Mouse (Mus musculus): ENCODE measurements at regions not wholly inside any gene's neighbourhood (a gene's known extent, or its start where the extent isn't known, plus 50 kb on each side); places are given as distances from the start of the nearest gene placed in this dataset.

GRCm38 (mm10) chr10:99526148-99526547 lies 233.3 kb downstream of the Csl start:
- no peak for DNase-seq (ENCODE audit: low read depth in 2 of 2, low spot score in 2 of 2)

DNA sequence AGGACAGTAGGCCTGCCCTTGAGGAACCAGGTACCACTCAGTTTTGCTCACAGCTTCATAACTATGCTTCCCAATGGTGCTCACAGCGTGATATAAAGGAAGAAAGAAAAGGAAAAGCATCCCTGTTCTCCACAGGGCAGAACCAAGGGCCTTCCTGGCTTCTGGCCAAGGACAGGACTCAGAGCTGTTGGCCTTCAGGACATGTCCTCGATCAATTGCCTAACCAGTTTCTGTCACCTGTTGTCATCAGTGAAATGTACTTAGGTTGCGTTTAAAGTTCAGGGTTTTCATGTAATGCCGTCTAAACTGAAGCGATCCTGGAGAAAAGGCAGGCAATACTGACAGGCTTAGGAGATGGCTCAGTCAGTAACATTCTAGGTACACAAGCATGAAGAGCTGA lies 232.9 kb downstream of the Csl start:
- DNase-seq (ENCODE audit: low read depth in 2 of 2, low spot score in 2 of 2): no peak

DNA sequence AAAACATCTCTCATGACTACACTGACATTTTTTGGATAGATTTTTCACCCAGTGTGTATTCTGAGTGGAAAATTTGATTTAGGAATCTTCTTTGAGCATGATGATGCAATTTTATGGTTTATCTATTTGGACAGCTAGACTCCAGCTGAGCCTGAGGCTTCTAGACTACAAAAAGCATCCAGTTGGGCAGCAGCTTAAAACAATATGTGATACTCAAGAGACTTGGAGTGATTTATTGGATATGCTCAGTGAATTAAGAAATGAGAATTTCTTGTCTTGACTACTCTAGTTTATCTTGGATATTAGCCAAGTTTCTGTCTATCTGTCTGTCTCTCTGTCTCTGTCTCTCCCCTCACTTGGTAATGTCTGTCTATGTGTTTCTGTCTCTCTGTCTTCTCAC lies 228.4 kb downstream of the Csl start:
- DNase-seq (ENCODE audit: low read depth in 2 of 2, low spot score in 2 of 2): no peak

DNA sequence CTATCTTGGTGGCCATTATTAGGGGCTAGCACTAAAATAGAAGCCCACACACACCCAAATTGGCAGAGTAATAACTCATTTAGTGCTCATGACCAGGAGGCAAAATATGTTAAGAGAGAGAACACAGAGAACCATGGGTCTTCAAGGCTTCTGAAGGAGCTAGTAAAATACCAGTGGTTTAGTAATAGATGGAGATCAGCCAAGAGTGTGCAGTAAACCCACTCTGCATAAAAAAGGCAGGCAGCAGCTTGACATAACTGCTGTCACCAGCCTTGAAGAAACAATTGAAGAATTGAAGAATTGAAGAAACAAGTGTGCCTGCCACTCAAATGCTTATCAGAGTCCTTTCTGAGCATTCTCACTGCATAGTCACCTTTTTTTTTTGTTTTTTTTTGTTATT lies 227.9 kb downstream of the Csl start:
- DNase-seq (ENCODE audit: low read depth in 2 of 2, low spot score in 2 of 2): no peak

GRCm38 (mm10) chr10:99531992-99532391 lies 227.5 kb downstream of the Csl start:
- DNase-seq (ENCODE audit: low read depth in 2 of 2, low spot score in 2 of 2): no peak

DNA sequence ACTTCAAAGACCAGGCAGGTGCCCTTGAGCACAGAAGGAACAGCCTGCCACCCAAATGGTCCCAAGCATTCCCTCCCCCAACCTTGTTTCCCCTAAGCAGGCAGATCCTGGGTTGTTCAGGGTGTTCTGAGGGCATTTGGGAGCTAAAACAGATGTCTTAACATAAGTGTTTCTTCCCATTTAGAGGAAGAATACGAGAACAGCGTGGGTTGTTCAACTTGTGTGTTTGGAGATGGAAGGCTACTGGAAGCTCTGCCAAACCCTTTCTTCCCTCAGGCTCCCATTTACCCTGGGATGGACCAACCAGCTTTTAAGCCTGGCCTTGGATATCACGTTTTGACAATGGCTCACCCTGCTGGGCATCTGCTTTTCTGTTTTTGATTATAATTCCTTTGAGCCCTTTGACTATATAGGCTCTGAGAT lies 226.8 kb downstream of the Csl start:
- DNase-seq (ENCODE audit: low read depth in 2 of 2, low spot score in 2 of 2): no peak

DNA sequence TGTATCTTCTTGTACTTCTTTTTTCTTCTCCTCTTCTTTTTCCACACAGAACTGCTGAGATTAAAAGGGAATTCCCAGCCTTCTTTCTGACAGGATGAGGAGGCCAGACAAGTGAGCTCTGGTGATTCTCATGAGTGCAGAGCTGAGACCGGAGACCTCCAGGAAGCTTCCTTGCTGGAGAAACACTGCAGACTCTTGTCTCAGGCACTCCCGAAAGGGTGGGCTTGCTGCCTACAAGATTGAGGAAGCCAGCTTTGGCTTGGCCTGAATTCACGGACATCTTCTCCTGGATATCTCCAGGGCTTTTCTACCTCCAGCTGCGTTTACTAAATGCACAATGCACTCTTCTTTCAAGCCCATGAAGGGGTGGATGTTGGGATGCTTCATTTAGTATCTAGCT lies 226.0 kb downstream of the Csl start:
- no peak for DNase-seq (ENCODE audit: low read depth in 2 of 2, low spot score in 2 of 2)

DNA sequence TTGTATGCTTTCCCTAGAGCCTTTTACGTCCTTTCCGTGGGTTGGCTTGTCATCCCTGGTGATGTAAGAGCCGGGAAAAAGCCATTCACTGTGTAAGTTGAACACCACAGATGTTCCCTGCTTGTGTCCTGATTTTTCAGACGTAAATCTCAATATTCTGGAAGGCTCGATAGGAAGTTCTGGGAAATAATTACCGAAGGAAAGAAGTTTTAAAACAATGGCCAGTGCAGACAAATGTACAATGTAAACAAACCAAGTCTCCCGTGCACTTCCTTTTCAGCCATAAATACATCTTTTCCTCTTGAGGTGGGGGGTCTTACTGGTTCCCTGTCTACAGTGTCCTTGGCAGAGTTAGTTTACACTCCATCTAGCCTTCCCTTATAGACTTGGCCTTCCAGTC lies 225.2 kb downstream of the Csl start:
- DNase-seq (ENCODE audit: low read depth in 2 of 2, low spot score in 2 of 2): no peak

DNA sequence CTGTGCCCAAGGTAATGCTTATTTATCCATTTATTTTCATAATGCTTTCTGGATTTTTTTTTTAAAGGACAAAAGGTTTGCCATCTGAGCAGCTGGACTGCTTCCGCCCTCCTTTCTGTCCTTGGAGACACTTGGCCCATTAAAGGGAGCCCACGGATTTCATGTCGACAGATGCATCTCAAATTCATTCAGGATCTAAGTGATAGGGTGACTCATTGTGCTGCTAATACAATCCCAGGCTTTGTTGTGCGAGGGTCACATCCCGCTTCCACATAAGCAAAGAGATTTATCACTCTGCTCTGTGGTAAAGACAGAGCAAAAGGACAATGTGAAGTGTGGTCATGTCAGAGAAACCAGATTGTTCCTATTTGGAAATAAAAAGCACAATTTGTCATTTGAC lies 220.8 kb downstream of the Csl start:
- DNase-seq (ENCODE audit: low read depth in 2 of 2, low spot score in 2 of 2): no peak

DNA sequence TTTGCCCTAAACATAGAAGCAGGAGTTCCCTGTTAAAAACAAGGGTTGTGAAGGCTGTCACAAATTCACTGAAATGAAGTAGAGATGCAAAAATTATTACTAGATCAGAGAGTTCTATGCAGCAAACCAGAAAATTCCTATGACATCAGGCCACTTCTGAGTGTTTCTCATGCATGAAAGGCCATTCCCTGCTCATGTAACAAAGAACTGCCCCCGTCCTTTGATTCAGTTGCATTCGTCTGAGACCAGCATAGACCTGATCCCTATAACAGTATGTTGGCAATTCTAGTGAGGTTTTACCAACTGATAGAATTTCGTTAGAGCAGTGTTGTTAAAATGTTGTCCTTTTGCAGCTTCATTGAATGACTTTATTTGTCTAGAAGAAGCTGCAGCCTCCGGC lies 207.1 kb downstream of the Csl start:
- DNase-seq (ENCODE audit: low read depth in 2 of 2, low spot score in 2 of 2): no peak

DNA sequence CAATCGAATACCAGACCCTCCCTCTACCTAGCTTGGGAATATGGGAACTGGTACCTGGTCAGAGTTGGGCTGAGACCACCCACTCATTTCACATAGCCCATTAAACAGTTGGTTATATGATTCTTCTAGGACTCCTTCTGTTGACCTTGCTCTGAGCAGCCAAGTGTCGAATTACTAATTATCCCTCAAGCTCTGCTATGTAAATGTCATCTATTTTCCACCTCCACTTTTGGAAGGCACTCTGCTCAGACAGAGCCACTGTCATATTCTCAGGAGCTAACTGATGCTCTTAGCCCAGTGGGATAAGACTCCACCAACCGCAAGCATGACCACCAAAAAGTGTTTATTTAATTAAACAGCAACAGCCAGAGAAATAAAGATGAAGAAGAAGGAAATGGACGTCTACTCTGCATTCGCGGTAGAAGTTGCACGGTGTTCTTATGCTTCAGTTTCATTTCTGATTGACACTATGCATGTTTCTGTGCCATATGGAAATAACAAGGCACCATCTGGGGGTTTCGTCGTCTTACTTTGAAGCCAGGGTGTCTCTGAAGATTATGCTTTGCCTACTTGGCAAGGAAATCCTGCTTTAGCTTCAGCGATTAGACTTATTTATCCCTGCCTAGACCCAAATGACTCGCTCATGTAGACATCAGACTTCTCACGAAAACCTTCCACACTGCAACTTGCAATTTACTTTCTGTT lies 206.5 kb downstream of the Csl start:
- DNase-seq (ENCODE audit: low read depth in 2 of 2, low spot score in 2 of 2): no peak

- no peak for DNase-seq (ENCODE audit: low read depth in 2 of 2, low spot score in 2 of 2)
Measured at GRCm38 (mm10) chr10:99555021-99555420, 204.4 kb downstream of the Csl start.

GRCm38 (mm10) chr10:99555658-99556352 lies 203.7 kb downstream of the Csl start:
- DNase-seq (ENCODE audit: low read depth in 2 of 2, low spot score in 2 of 2): no peak

DNA sequence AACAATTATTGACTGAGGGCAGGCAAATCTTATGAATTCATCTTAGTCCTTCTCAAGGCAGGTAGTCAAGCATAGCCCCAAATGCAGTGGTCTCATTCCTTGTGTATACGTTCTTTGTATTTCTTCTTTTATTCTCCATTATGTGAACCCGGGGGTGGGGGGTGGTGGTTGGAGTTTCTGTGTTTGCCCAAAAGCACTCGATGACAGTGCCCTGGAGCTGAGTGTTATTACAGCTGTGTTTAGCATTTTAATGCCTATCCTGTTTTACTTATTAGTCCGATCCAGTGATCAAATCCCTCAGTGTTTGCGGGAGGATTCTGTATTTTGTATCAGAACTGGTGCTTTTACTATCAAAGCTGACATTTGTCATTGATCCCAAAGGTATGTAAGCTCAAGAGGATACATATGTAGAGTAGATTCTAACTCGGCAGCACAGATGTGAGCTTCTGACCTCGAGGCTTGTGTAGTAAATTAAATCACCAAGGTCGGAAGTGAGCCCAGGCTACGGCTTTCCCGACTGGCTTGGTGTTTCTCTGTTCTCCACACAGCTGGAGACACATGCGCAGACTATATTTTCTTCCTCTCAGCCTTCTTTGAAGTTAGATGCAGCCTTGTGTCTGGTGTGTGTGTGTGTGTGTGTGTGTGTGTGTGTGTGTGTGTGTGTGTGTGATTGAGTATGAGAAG lies 203.0 kb downstream of the Csl start:
- no peak for DNase-seq (ENCODE audit: low read depth in 2 of 2, low spot score in 2 of 2)

- no peak for DNase-seq (ENCODE audit: low read depth in 2 of 2, low spot score in 2 of 2)
Measured at GRCm38 (mm10) chr10:99558656-99559055, 200.8 kb downstream of the Csl start.

DNA sequence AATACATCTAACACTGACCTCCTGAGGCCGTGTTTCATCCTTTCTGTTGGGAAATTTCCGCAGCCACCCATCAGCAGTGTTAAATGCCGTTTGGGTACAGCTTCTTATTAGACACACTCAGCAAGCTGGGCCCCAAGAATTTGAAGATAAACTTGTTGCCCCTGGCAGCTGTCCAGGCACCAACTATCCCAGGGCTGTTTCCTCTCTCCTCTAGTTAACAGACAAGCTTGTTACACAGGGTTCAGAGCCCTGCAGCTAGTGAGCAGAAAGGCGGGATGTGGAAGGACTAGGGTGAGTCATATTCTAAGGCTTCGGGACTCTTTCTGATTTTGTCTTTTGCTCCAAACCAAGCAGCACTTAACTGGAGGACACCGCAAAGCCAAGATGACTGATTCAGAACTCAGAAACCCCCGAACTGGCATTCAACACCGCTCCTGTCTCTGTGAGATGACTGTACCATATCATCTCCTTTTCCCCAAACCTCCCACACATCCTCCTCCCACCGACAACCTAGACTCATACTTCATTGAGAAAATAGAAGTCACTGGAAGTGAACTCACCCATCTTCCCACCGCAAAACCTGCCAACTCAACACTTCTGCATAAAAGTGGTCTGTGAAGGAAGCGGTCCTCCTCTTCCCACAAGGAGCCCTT lies 198.2 kb downstream of the Csl start:
- no peak for DNase-seq (ENCODE audit: low read depth in 2 of 2, low spot score in 2 of 2)

GRCm38 (mm10) chr10:99564605-99565004 lies 194.9 kb downstream of the Csl start:
- DNase-seq (ENCODE audit: low read depth in 2 of 2, low spot score in 2 of 2): no peak

GRCm38 (mm10) chr10:99568424-99568823 lies 191.0 kb downstream of the Csl start:
- DNase-seq (ENCODE audit: low read depth in 2 of 2, low spot score in 2 of 2): no peak

- no peak for DNase-seq (ENCODE audit: low read depth in 2 of 2, low spot score in 2 of 2)
Measured at GRCm38 (mm10) chr10:99570190-99570589, 189.3 kb downstream of the Csl start.

DNA sequence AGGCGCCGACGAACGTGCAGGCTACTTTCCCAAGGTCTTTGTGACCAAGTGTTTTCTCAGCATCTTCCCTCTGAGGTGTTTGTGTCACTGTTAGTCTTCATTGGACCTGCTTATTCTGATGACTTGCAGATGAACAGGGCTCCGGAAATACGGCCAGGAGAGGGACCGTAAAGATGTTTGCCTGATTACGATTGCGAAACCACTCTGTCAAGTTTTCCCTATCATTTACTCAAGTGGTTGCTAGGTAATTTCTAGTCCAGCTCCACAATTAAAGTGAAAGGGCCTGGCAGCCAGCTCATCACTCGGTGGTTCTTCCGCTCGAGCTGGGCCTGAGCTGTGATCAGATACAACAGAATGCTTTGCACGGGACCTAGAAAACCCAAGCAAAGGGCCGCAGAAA lies 185.5 kb downstream of the Csl start:
- DNase-seq (ENCODE audit: low read depth in 2 of 2, low spot score in 2 of 2): no peak

DNA sequence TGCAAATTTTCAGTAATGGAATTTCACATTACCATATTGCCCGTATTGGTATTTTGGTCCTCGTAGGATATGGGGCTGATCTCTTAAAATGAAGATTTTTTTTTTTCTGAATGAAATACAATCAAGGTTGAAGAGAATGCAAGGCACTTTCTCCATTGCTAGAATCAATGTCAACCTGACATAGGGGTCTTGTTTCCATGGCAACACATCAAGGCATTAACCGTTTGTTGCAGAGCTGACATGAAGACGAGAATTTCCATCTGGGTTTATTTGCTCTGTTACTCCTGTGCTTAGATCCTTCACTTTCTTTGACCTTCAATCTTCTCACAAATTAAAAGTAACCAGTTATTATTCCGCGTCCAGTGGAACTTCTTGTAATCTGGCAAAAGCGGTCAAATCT lies 184.2 kb downstream of the Csl start:
- DNase-seq (ENCODE audit: low read depth in 2 of 2, low spot score in 2 of 2): no peak

DNA sequence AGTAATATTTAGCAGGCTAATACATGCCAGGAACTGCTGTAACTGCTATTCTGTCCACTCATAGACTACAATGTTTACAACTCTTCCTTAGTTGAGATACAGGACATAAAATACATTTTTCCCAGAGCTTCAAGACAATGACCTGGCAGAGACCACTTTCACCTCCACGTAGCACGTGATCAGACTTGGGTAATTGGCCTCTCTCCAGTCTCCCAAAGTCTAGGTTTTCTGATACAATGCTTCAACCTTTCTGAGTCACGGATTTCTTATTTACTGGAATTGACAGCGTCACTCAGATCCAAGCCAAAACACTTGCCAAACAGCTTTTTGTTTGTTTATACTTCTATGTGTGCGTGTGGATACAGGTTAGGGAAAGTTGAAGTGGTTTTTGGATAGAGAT lies 183.2 kb downstream of the Csl start:
- no peak for DNase-seq (ENCODE audit: low read depth in 2 of 2, low spot score in 2 of 2)
